Mouse (Mus musculus): ENCODE data around the gene Mmgt2.
"Not testable (repeated sequence)": the region's sequence is repeated elsewhere in the genome, so short reads cannot be mapped to it uniquely, and the experiment has no call there.

Gene Mmgt2

GRCm38 (mm10) chr11:62645732-62646494 lies 2.6 kb upstream of the Mmgt2 start:
- DNase-seq (ENCODE audit: low spot score in 2 of 2): peak; percentile 57 to 64

DNA sequence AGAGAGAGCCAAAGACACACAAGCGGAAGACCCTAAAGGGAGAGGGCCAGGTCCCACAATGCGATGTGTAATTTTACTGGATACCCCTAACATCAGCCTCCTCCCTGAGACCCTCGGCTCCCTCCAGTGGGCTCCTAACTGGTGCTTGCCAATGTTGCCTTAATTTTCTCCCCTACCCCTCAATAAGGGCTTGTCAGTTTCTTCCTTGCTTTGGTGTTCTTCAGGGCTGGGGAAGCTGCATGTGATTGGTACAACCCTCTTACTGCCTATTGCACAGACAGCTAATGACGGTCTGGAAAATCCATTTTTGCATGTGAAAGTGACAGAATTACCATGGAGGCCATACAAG lies 2.0 kb upstream of the Mmgt2 start:
- no peak for DNase-seq (ENCODE audit: low spot score in 2 of 2)

- no peak for DNase-seq (ENCODE audit: low spot score in 2 of 2)
Measured at GRCm38 (mm10) chr11:62646958-62647515, 1.4 kb upstream of the Mmgt2 start.

DNA sequence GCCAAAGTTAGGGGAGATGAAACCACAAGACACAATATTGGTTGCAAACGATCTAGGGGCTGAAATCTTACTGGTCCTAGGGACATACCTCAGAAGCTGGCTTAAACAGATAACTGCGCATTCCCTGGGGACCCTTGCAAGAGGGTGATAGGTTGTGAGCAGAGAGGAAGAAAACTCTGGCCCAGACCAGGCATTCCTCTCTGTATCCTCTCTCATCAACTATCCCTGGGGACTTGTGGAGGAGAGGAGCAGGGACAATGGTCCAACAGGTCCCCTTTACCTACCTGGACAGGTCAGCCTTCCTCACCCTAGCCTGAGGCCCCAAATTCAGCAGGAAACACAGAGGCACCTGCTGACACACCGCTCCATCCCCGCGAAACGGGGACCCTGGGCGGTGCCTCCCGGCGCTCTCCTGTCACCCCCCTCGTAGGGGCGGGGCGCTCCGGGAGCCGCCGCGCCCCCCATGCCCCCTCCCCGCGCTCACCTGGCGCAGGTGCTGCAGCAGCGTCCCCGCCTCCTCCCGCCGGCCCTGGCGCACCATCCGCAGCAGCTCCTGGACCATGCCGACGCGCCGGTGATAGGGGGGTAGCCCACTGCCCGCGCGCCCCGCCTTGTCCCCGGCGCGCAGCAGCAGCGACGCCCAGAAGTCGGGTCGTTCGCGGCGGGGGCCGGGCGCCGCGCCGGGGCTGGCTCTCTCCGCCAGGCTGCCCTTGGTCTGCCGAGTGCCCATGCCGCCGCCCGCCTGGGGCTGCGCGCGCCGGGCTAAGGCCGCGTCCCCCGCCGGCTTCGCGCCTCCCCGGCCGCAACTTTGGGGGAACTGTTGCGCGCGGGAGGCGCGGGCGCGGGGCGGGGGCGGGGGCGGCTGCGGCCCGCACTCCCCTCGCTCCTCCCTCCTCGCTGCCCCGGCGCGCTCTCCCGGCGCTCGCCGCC lies 538 bp upstream of the Mmgt2 start, which contains the start of gene Lrrc75a:
TSS of gene Lrrc75a (minus strand) at position 863 of the 930 bp plus-strand sequence.
- no peak for DNase-seq (ENCODE audit: low spot score in 2 of 2)

DNA sequence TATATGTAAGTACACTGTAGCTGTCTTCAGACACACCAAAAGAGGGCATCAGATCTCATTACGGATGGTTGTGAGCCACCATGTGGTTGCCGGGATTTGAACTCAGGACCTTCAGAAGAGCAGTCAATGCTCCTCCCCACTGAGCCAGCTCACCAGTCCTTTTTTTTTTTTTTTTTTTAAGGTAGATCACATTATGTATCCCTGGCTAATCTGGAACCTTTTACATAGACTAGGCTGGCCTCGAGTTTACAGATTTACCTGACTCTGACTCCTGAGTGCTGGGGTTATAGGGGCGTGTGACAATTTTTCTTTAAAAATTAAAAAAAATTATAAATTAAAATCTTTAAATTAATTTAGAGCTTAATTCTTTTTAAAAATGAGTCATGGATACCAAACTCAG lies 1.3 kb downstream of the Mmgt2 start:
- not testable (repeated sequence) for DNase-seq (ENCODE audit: low spot score in 2 of 2)

DNA sequence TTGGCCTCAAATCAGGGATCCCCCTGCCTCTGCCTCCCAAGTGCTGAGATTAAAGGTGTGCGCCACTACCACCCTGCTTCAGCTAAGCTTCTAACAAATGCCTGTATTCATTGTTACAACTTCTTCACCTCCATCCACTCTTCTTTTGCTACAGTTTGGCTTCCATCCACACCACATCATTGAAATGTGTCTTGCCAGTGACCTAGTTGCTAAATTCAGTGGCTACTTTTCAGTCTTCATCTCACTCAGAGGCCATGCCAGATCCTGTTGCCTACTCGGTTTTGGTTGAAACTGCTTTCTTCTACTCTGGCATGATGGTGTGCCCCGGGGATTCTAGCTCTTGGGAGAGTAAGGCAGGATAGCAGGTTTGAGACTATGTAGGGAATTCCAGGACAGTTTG lies 3.1 kb downstream of the Mmgt2 start:
- no peak for DNase-seq (ENCODE audit: low spot score in 2 of 2)

GRCm38 (mm10) chr11:62652080-62652479 lies 3.6 kb downstream of the Mmgt2 start:
- DNase-seq (ENCODE audit: low spot score in 2 of 2): no peak

GRCm38 (mm10) chr11:62660885-62661284 lies 12.4 kb downstream of the Mmgt2 start:
- DNase-seq (ENCODE audit: low spot score in 2 of 2): no peak

DNA sequence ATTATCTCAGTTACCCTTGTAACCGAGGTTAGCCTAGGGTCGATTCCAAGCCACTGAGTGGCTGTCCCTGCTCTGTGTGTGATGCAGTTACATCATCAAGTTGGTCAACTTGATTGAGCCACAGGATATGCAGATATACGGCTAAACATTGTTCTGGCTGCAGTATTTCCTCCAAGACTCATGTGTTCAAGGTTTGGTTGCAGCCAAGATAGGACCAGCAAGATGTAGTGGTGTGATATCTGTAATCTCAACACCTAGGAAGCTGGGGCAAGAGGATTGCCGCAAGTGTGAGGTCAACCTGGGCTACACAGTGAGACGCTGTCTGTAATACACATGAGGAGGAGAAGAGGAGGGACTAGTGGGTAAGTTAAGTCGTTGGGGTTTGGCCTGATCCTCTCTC lies 15.8 kb downstream of the Mmgt2 start:
- no peak for DNase-seq (ENCODE audit: low spot score in 2 of 2)

- no peak for DNase-seq (ENCODE audit: low spot score in 2 of 2)
Measured at GRCm38 (mm10) chr11:62668986-62669385, 20.5 kb downstream of the Mmgt2 start.

GRCm38 (mm10) chr11:62669471-62669870 lies 21.0 kb downstream of the Mmgt2 start:
- DNase-seq (ENCODE audit: low spot score in 2 of 2): peak; percentile 82 to 84

- no peak for DNase-seq (ENCODE audit: low spot score in 2 of 2)
Measured at GRCm38 (mm10) chr11:62670006-62670405, 21.5 kb downstream of the Mmgt2 start.

- peak; percentile 72 to 74 for DNase-seq (ENCODE audit: low spot score in 2 of 2)
Measured at GRCm38 (mm10) chr11:62675480-62676289, 27.2 kb downstream of the Mmgt2 start.

DNA sequence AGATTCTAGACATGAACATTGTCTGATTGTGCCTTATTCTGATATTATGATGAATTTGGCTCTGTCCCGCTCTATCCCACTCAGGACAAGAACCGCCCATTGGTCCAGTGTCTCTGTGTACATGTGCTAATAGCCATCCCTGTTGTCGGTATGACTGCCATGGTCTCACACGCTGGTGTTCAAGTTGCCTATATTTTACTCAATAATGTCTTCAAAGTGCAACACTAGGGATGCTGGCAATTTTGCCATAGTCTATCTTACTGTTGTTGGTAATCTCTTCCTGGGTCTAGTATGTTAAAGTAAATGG lies 27.8 kb downstream of the Mmgt2 start:
- DNase-seq (ENCODE audit: low spot score in 2 of 2): no peak

DNA sequence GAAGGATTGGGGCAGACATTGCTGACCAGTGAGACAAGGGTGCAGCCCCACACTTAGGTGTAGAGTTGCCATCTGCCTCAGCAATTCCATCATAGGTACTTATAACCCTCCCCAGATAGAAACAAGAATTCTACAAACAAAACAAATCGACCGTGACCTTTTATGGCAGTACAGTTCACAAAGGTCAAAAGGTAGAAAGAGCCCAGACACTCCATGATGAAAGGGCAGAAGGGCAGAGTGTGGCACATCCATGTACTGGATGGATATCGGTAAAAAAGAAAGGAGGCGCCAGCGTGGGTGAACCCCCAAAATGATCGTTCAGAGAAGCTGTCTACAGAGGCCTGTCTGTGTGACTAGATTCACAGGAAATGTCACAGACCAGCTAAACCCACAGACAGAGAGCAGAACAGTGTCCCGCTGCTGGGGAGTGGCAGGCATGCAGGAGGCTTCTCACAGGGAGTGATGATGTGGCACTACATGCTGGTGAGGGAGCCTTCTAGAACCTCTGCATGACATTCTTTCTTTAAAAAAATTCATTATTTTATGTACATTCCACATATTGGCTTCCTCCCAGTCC lies 30.4 kb downstream of the Mmgt2 start:
- DNase-seq (ENCODE audit: low spot score in 2 of 2): no peak

- DNase-seq (ENCODE audit: low spot score in 2 of 2): no peak
Measured at GRCm38 (mm10) chr11:62679954-62680353, 31.5 kb downstream of the Mmgt2 start.

- no peak for DNase-seq (ENCODE audit: low spot score in 2 of 2)
Measured at GRCm38 (mm10) chr11:62691592-62691991, 43.1 kb downstream of the Mmgt2 start.

DNA sequence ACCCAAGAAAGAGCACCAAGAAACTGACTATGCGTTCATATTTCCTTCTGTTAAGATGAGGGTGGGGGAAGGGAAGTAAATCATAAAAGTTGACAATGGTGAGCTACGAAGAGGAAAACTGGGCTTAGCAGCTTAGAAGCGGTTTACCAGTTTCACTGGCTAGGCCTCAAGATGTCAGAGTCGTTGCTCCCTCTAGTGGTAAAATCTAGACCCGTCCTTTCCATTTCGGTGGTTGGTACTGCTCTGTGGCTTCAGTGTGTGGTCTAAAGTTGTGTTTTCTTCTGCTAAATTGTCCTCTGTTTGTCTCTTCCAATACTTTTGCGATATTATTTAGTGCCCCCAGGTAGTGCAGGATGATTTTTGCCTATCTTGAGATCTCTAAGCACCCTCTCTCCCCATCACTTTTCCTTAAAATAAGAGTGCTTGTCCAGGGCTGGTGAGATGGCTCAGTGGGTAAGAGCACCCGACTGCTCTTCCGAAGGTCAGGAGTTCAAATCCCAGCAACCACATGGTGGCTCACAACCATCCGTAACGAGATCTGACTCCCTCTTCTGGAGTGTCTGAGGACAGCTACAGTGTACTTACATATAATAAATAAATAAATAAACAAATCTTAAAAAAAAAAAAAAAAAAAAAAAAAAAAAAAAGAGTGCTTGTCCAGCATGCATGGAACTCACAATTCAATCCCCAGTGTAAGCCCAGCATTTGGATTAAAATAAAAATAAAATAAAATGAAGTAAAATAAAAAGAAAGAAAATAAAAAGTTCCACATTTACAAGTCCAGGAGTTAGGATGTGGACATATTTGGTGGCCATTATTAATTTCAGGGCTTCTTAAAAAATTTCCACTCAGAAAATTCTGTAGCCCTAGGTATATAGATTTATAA lies 45.1 kb downstream of the Mmgt2 start:
- DNase-seq (ENCODE audit: low spot score in 2 of 2): peak; percentile 35 to 37

GRCm38 (mm10) chr11:62695126-62695525 lies 46.7 kb downstream of the Mmgt2 start:
- no peak for DNase-seq (ENCODE audit: low spot score in 2 of 2)

- no peak for DNase-seq (ENCODE audit: low spot score in 2 of 2)
Measured at GRCm38 (mm10) chr11:62699749-62700148, 51.3 kb downstream of the Mmgt2 start.

Data from right cerebral cortex, adult 2 months (tissue).